Mouse (Mus musculus) stomach, embryonic 16.5 days (tissue): Measurements from ENCODE around the gene Cend1. TPM values are rescaled to one million over a fixed set of nuclear protein-coding genes. Genes with fewer than 3 reads are reported as not detected.
"Not testable (repeated sequence)": the region's sequence is repeated elsewhere in the genome, so short reads cannot be mapped to it uniquely, and the experiment has no call there.

Experiments
- ATAC-seq: fragments of 200-750 bp; cut with Nextera tagmentation; 2 replicates; pipeline ENCODE4 v1.8.0; 2017; ENCODE audit warnings: moderate number of reproducible peaks, moderate TSS enrichment; ENCODE audit not compliant: insufficient read depth, low FRiP score
- H3K27ac ChIP-seq: fragments of 300-500 bp; sonication (generic); 2 replicates; pipeline ENCODE4 v1.5.1; 2014; ENCODE audit warnings: low read length
- H3K27me3 ChIP-seq: fragments of 300-500 bp; sonication (generic); 2 replicates; pipeline ENCODE4 v1.6.1; 2014; ENCODE audit warnings: low read length, control low read depth, mixed read lengths; ENCODE audit not compliant: control insufficient read depth, insufficient read depth
- H3K36me3 ChIP-seq: fragments of 300-500 bp; sonication (generic); 2 replicates; pipeline ENCODE4 v1.6.1; 2014; ENCODE audit warnings: low read length; ENCODE audit not compliant: control insufficient read depth, insufficient read depth
- H3K4me1 ChIP-seq: fragments of 300-500 bp; sonication (generic); 2 replicates; pipeline ENCODE4 v1.6.1; 2014; ENCODE audit warnings: low read length, control low read depth, mixed read lengths; ENCODE audit not compliant: control insufficient read depth, insufficient read depth
- H3K4me2 ChIP-seq: fragments of 300-500 bp; sonication (generic); 2 replicates; pipeline ENCODE4 v1.6.1; 2014; ENCODE audit warnings: low read depth, low read length, mixed read lengths
- H3K4me3 ChIP-seq: fragments of 300-500 bp; sonication (generic); replicated peaks from 2 replicates; pipeline ENCODE4 v1.5.1; 2014; ENCODE audit warnings: mild to moderate bottlenecking, low read length
- H3K9ac ChIP-seq: fragments of 300-500 bp; sonication (generic); 2 replicates; pipeline ENCODE4 v1.6.1; 2014; ENCODE audit warnings: low read length
- H3K9me3 ChIP-seq: fragments of 300-500 bp; sonication (generic); replicated peaks from 2 replicates; pipeline ENCODE4 v1.6.1; 2016; ENCODE audit warnings: low read length, control low read depth; ENCODE audit not compliant: control insufficient read depth
- WGBS: fragments of 180-500 bp; shearing (Covaris S2); extraction: QIAGEN DNeasy Blood & Tissue Kit; methylation state at CpG from one replicate; pipeline ENCODE4 v1.1.7; 2014; 5-methylcytosine and 5-hydroxymethylcytosine counted together
- polyA plus RNA-seq: library from polyadenylated mRNA; unstranded; fragments of >200 nt; fragmentation: Nextera tagmentation; extraction: Ambion mirVana; gene quantifications from 2 replicates; pipeline ENCODE4 v1.2.1, GENCODE M21; 2015

Gene Cend1
- polyA plus RNA-seq, 1 experiment from 2014 or later = 2.6 TPM

- Histone ChIP-seq H3K36me3 (peaks cover 20% of the 10 kb centered on the region; the same call in 1 of the 2 replicates), H3K27ac (no peak overlapping the region), H3K9me3 (no peaks in the 10 kb centered on the region), H3K9ac (no peak overlapping the region), H3K4me3 (no peak overlapping the region), H3K27me3 (no peaks in the 10 kb centered on the region), H3K4me2 (no peak overlapping the region), H3K4me1 (peaks cover 7% of the 10 kb centered on the region)
- ATAC-seq = no peak
Measured at GRCm38 (mm10) chr7:141451928-141452327, 22.6 kb upstream of the Cend1 start.

GRCm38 (mm10) chr7:141447110-141447991 is 18.1 kb upstream of the Cend1 start, which contains the start of gene Rplp2:
Gene Rplp2, plus strand, starts transcription at chr7:141447370.
- peaks cover 21% of the 10 kb centered on the region for H3K4me1 ChIP-seq
- H3K9me3 ChIP-seq = no peaks in the 10 kb centered on the region
- H3K4me2 ChIP-seq = peak within 1 kb of the TSS; percentile 89
- H3K4me3 ChIP-seq = peak within 1 kb of the TSS; percentile 91
- H3K9ac ChIP-seq = peak within 1 kb of the TSS; percentile 94
- peaks cover 20% of the 10 kb centered on the region; the same call in 1 of the 2 replicates for H3K36me3 ChIP-seq
- no peaks in the 10 kb centered on the region for H3K27me3 ChIP-seq
- WGBS = under 1% methylated on average over 63 of the region's 63 CpGs
- ATAC-seq = peak; percentile 90
- H3K27ac ChIP-seq = peak within 1 kb of the TSS; percentile 92

- H3K4me3 ChIP-seq, H3K9ac ChIP-seq, ATAC-seq, H3K9me3 ChIP-seq, H3K27ac ChIP-seq, H3K27me3 ChIP-seq: not testable (repeated sequence)
- Histone ChIP-seq H3K4me2 (peak overlapping the region; percentile 54; the same call in 1 of the 2 replicates), H3K4me1 (peaks cover 25% of the 10 kb centered on the region), H3K36me3 (peaks cover 11% of the 10 kb centered on the region; the same call in 1 of the 2 replicates)
- WGBS = 65% methylated on average over 3 of the region's 3 CpGs
Measured at GRCm38 (mm10) chr7:141446374-141446773, 17.1 kb upstream of the Cend1 start.

- WGBS = under 1% methylated on average over 25 of the region's 25 CpGs
Measured at GRCm38 (mm10) chr7:141443828-141444237, 14.5 kb upstream of the Cend1 start, which contains the start of gene Pidd1. Gene Pidd1, minus strand, starts transcription at chr7:141444025.

GRCm38 (mm10) chr7:141443081-141443821 is 14.0 kb upstream of the Cend1 start:
- Histone ChIP-seq H3K4me3 (peak overlapping the region; percentile 51), H3K36me3 (no peaks in the 10 kb centered on the region), H3K4me2 (peak overlapping the region; percentile 72), H3K4me1 (peaks cover 26% of the 10 kb centered on the region), H3K9ac (peak overlapping the region; percentile 77), H3K27ac (peak overlapping the region; percentile 71), H3K9me3 (no peaks in the 10 kb centered on the region), H3K27me3 (no peaks in the 10 kb centered on the region)
- 16% methylated on average over 12 of the region's 12 CpGs for WGBS
- no peak for ATAC-seq

More at GRCm38 (mm10) chr7:141443828-141444237, 14.5 kb upstream of the Cend1 start, which contains the start of gene Pidd1:
- Histone ChIP-seq H3K4me1 (peaks cover 31% of the 10 kb centered on the region), H3K9ac (peak within 1 kb of the TSS; percentile 77), H3K4me2 (peak within 1 kb of the TSS; percentile 72), H3K9me3 (no peaks in the 10 kb centered on the region), H3K27me3 (no peaks in the 10 kb centered on the region), H3K27ac (peak within 1 kb of the TSS; percentile 71), H3K36me3 (0 out of 2 replicates have a peak, but pooled peaks cover 3% of the 10 kb centered on the region), H3K4me3 (peak within 1 kb of the TSS; percentile 51)
- peak; percentile 68; the same call in 1 of the 2 replicates for ATAC-seq

- peak overlapping the region; percentile 51; the same call in 1 of the 2 replicates for H3K4me3 ChIP-seq
- H3K4me1 ChIP-seq = peaks cover 24% of the 10 kb centered on the region
- no peaks in the 10 kb centered on the region for H3K27me3 ChIP-seq
- H3K27ac ChIP-seq = no peak overlapping the region
- 94% methylated on average over 13 of the region's 13 CpGs for WGBS
- no peak for ATAC-seq
- no peaks in the 10 kb centered on the region for H3K9me3 ChIP-seq
- peak overlapping the region; percentile 72 for H3K4me2 ChIP-seq
- H3K36me3 ChIP-seq = no peaks in the 10 kb centered on the region
- H3K9ac ChIP-seq = peak overlapping the region; percentile 77
Measured at GRCm38 (mm10) chr7:141442199-141442598, 12.9 kb upstream of the Cend1 start.

GRCm38 (mm10) chr7:141441460-141441859 is 12.2 kb upstream of the Cend1 start:
- no peak overlapping the region for H3K27ac ChIP-seq
- H3K4me3 ChIP-seq = no peak overlapping the region
- H3K4me1 ChIP-seq = peaks cover 28% of the 10 kb centered on the region
- 91% methylated on average over 9 of the region's 9 CpGs for WGBS
- no peaks in the 10 kb centered on the region for H3K27me3 ChIP-seq
- H3K36me3 ChIP-seq = no peaks in the 10 kb centered on the region
- no peaks in the 10 kb centered on the region for H3K9me3 ChIP-seq
- no peak overlapping the region for H3K4me2 ChIP-seq
- no peak for ATAC-seq
- no peak overlapping the region for H3K9ac ChIP-seq

GRCm38 (mm10) chr7:141440613-141441012 is 11.3 kb upstream of the Cend1 start:
- Histone ChIP-seq H3K36me3 (no peaks in the 10 kb centered on the region), H3K4me2 (no peak overlapping the region), H3K4me1 (peaks cover 30% of the 10 kb centered on the region), H3K9ac (no peak overlapping the region), H3K9me3 (no peaks in the 10 kb centered on the region), H3K27ac (no peak overlapping the region), H3K4me3 (no peak overlapping the region), H3K27me3 (no peaks in the 10 kb centered on the region)
- WGBS = 25% methylated on average over 6 of the region's 6 CpGs
- ATAC-seq = no peak
